Mouse (Mus musculus): ENCODE results near the gene Prx.

The Prx gene

GRCm38 (mm10) chr7:27552931-27553513, 53.9 kb downstream of the Prx start, which contains the start of the genes Pld3 and 2310022A10Rik:
Pld3 (minus strand) TSS chr7:27553218.
2310022A10Rik (plus strand) TSS chr7:27553233.
- DNase-seq (ENCODE audit: extremely low read depth, low read depth) = peak; percentile 93

DNA sequence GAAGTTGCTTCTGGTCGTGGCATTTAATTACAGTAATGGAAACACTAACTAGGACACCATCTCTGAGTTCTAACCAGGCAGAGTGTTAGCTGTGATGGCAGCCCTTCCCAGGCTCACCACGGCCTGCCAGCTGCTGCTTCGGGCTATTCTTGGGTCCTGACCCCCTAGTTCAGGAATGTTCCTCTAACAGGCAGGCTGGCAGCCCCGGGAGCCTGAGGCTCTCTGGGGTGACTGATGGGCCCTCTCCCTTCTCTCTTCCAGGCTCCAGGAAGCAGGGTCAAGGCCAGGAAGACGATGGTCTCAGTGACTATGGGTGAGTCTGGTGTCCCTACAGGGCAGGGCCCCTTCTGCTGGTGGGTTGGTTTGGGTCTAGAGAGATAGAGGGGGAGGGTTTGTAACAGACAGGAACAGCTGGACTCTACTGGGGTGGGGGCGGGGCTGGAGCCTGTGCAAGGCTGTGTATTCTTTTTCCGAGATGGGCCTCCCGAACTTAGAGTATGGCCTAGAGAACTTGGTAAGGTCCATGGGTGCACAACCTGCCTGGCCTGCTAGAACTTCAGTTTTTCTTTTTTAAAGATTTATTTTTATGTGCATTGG, 61.3 kb downstream of the Prx start:
- DNase-seq (ENCODE audit: extremely low read depth, low read depth) = no peak

GRCm38 (mm10) chr7:27560978-27561377, 61.9 kb downstream of the Prx start:
- no peak for DNase-seq (ENCODE audit: extremely low read depth, low read depth)
